Mouse (Mus musculus) heart, postnatal 10 days (tissue): ENCODE measurements around the gene Fancd2. TPM values are rescaled to one million over a fixed set of nuclear protein-coding genes. Genes with fewer than 3 reads are reported as not detected.

ENCODE experiments used
- microRNA-seq, 2 experiments: library from miRNA; unstranded; fragments of <30 nt; microRNA quantifications; one replicate each; pipeline ENCODE4 v1.2.0; 2022
- total RNA-seq, 2 experiments: library from RNA; stranded (reverse); gene quantifications; 2 replicates each; pipeline ENCODE4 v1.2.3; 2021

Gene Fancd2
- total RNA-seq, 2 experiments from 2014 or later: 3.0 to 3.6 TPM

Small RNA genes lying within 50 kb of the gene (microRNA-seq; reads per million reads assigned to microRNA genes)
- 0 reads per million in 2 experiments for gene Gm23365

Other genes with a start within 250 kb of the Fancd2 start
- not detected for gene Cpne9, start 249.4 kb upstream of the Fancd2 start, total RNA-seq
- 10 to 100 TPM; 20.1 to 21.8 TPM for gene Brpf1, start 224.5 kb upstream of the Fancd2 start, total RNA-seq
- 1 to 10 TPM; 7.1 to 7.2 TPM for gene Ogg1, start 204.7 kb upstream of the Fancd2 start, total RNA-seq
- gene Camk1, start 187.7 kb upstream of the Fancd2 start, total RNA-seq: 10 to 100 TPM; 67.2 to 76.7 TPM
- 10 to 100 TPM; 22.0 to 23.5 TPM for gene Tada3, start 153.8 kb upstream of the Fancd2 start, total RNA-seq
- 100 to 1,000 TPM; 124 to 138 TPM for gene Arpc4, start 153.6 kb upstream of the Fancd2 start, total RNA-seq
- 1 to 10 TPM in 1 of 2 experiments, under 1 TPM in 1; 0.92 to 2.2 TPM for gene Ttll3, start 142.4 kb upstream of the Fancd2 start, total RNA-seq
- gene Rpusd3, start 112.3 kb upstream of the Fancd2 start, total RNA-seq: 10 to 100 TPM in 1 of 2 experiments, 1 to 10 TPM in 1; 8.9 to 14.3 TPM
- gene Cidec, start 95.9 kb upstream of the Fancd2 start, total RNA-seq: 10 to 100 TPM in 1 of 2 experiments, 1 to 10 TPM in 1; 9.6 to 41.2 TPM
- gene Jagn1, start 89.1 kb upstream of the Fancd2 start, total RNA-seq: 10 to 100 TPM; 26.8 to 28.2 TPM
- gene Il17re, start 73.2 kb upstream of the Fancd2 start, total RNA-seq: 1 to 10 TPM; 1.1 to 1.2 TPM
- 10 to 100 TPM in 1 of 2 experiments, 1 to 10 TPM in 1; 8.9 to 11.3 TPM for gene Il17rc, start 60.3 kb upstream of the Fancd2 start, total RNA-seq
- gene Creld1, start 48.4 kb upstream of the Fancd2 start, total RNA-seq: 10 to 100 TPM; 38.9 to 41.6 TPM
- not detected for gene Prrt3, start 29.8 kb upstream of the Fancd2 start, total RNA-seq
- gene Emc3, start within 50 bp of the Fancd2 start, total RNA-seq: 10 to 100 TPM; 62.2 to 64.0 TPM
- not detected for gene Fancd2os, start 69.0 kb downstream of the Fancd2 start, total RNA-seq
- 10 to 100 TPM; 92.4 to 94.8 TPM for gene Brk1, start 73.1 kb downstream of the Fancd2 start, total RNA-seq
- gene Vhl, start 92.3 kb downstream of the Fancd2 start, total RNA-seq: 10 to 100 TPM; 11.6 to 18.1 TPM
- 10 to 100 TPM; 10.1 to 14.1 TPM for gene Irak2, start 106.8 kb downstream of the Fancd2 start, total RNA-seq
- 10 to 100 TPM; 69.9 to 75.7 TPM for gene Tatdn2, start 165.4 kb downstream of the Fancd2 start, total RNA-seq
- not detected for gene Ghrl, start 188.2 kb downstream of the Fancd2 start, total RNA-seq
- 100 to 1,000 TPM; 102 to 106 TPM for gene Sec13, start 209.1 kb downstream of the Fancd2 start, total RNA-seq